Mouse (Mus musculus) fibroblast of lung, adult 2 months (primary cell): ENCODE results near the gene Fbxo33.

Source experiments
- DNase-seq: peaks from one replicate; pipeline ENCODE4 v3.0.0-alpha.2; 2011; ENCODE audit warnings: low read depth

Gene Fbxo33

GRCm38 (mm10) chr12:59198750-59199149 is 20.8 kb downstream of the Fbxo33 start:
- no peak for DNase-seq

DNA sequence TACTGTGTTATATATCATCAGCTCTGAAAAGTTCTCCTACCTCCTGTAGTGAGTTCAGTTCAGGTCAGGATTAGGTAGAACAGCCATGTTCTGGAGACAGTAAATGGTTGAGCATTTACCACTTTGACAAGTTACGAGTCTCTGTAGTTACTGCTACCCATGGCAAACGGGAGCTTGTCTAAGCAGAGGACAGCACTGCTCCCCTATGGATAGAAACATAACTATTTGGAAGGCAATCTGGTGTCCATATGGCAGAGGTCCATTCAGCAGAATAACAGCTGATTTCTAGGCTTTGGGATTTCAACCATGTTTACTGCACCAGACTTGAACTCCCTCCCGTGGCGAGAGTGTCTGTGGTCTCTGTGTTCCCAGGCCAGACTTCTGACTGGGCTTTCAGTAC is 23.6 kb downstream of the Fbxo33 start:
- DNase-seq = no peak

GRCm38 (mm10) chr12:59195065-59195464 is 24.5 kb downstream of the Fbxo33 start:
- no peak for DNase-seq

GRCm38 (mm10) chr12:59194341-59195003 is 25.1 kb downstream of the Fbxo33 start:
- DNase-seq = no peak

DNA sequence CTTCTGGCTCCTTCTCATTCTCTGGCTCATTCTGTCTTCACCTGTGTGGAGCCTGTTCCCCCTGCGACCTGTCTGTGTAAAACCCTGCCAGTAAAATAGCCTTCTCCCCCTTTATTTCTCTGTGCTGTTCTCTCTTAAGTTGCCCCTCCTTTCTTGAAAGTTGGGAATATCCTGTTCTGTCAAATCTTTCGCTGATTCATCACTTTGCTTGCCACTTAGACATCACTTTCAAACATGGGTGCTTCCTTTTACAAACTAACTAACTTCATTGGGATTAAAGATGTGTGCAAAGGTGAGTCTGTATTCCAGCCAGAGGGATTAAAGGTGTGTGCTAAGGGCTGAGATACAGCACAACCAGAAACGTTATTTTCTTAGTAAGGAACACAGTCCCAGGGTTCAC is 25.9 kb downstream of the Fbxo33 start:
- no peak for DNase-seq

DNA sequence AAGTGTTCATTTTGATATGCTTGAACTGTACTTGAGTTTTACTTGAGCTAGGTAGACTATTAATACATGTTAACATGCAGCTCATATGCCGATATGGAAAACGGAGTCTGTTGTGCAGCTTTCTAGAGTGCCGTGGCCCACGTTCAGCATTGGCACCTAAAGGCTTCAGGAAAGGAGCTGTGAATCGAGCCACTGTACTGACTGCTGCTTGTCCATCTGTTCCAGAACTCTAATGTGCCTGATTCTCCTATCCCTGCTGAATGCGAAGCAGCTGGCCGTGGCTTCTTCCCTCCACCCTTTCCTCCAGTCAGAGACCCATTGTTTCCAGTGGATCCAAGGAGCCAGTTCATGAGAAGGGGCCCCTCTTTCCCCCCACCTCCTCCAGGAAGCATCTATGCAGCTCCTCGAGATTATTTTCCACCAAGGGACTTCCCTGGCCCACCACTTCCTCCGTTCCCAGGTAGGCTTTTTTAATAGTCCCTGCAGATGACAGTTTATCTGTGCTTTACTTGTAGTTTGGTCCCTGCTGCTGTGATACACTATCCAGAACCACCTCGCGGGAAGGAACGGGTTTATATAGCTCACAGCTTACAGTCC is 31.3 kb downstream of the Fbxo33 start:
- DNase-seq = no peak

DNA sequence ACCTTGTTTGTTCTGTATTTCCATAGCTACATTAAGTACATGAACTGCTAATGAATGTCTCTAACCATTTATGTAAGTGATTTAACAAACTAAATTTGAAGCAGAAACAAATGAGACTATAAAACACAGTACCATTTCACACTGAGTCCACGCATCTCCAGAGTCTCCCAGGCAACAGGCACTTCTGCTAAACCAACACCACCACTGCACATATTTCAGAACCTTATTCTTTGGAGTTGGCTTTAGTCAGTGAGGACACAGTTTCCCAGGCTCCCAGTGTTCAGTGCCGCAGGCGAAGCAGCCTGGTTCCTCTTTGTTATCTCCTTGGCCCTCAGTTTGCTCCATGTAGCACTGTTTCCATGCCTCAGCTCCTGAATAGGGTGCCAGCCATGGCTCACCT is 41.7 kb downstream of the Fbxo33 start:
- no peak for DNase-seq

- DNase-seq = no peak
Observed at GRCm38 (mm10) chr12:59169935-59170334, 49.6 kb downstream of the Fbxo33 start.

GRCm38 (mm10) chr12:59166557-59166956 is 53.0 kb downstream of the Fbxo33 start:
- no peak for DNase-seq

- no peak for DNase-seq
Observed at GRCm38 (mm10) chr12:59164522-59164921, 55.0 kb downstream of the Fbxo33 start.

GRCm38 (mm10) chr12:59162797-59163196 is 56.7 kb downstream of the Fbxo33 start:
- DNase-seq = no peak

DNA sequence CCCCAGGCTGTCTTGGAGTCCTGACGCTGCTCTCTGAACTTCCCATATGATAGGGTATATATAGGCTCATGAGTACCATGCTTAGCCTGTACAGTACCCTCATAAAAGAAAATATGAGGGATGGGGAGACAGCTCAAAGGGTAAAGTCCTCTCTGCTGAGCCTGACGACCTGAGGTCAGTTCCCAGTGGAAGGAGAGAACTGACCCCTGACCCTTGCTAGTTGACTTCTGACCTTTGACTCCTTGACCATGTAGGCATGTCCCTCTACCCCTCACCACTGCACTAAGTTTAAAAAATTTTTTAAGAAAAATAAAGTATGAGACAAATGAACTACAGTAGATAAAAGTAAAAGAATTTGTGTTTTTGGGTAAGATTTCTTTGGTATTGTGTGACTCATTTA is 58.4 kb downstream of the Fbxo33 start:
- no peak for DNase-seq
